In the genomic region with DNA sequence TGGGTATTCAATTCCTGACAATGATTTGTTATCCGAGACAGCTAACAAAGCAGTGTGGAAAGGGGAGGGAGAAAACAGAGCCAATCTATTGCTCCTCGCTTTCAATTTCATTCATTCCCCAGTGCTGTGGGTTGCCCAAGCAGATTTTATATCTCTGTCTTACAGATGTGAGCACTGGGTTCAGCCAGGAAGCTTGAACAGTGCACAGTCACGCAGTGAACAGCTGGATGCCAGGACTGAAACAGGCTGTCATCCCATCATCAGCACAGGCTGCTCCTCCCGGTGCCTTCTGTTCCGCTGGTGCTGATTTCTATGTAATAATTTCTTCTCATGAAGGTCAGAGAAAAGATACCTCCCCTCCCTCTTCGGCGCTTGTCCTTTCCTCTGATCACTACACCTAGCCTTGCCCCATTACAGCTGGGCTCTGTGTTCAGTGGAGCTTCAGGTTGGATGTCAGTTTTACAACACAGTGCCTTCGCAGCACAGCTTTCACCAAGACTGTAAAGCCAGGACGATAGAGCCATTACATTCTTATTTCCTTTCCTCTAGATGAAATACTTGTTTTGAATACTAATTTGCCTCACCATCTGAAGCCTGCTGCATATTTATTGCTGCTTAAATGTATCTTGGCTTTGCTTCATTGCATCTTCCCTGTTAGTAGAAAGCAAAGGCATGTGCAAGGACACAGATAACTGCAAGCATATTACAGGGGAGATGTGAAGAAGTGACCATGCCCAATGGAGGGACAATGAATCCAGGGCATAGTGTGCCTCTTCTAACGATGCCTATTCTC, we compare ENCODE assay signal across 17 mouse cellular contexts. TPM values are rescaled to one million over a fixed set of nuclear protein-coding genes. Genes with fewer than 3 reads are reported as not detected.
A peak's percentile ranks its signal among the peaks of the same experiment; 100 is the strongest.
DNase-seq lines count a peak whose midpoint lies in the region; ATAC-seq lines count a peak whose summit lies in the region.
"Had no signal": no experiment of that assay in that cellular context is flagged by ENCODE, and none has a peak within 500 bp of the region (broad histone marks: within the 10 kb centered on the region; RNA-seq: fewer than 3 reads in every experiment).

No protein-coding gene starts in this region.

- no peak overlapping the region for H3K4me2 ChIP-seq in hindbrain, embryonic 12.5 days (replicated peaks)
- no peak overlapping the region for H3K4me2 ChIP-seq in midbrain, embryonic 13.5 days (replicated peaks)
- no peak overlapping the region for H3K4me2 ChIP-seq in midbrain, embryonic 11.5 days
- peak overlapping the region; percentile 3; the same call in 1 of the 2 replicates for H3K4me2 ChIP-seq in midbrain, embryonic 14.5 days (ENCODE audit: low read length)
- H3K4me2 ChIP-seq in intestine, embryonic 15.5 days (replicated peaks): no peak overlapping the region
- H3K4me2 ChIP-seq: embryonic facial prominence, embryonic 15.5 days had no signal

- no peak for DNase-seq in hindbrain, embryonic 10.5 days (ENCODE audit: low spot score)
- DNase-seq in midbrain, embryonic 11.5 days (ENCODE audit: low spot score, missing footprints): no peak
- DNase-seq in midbrain, embryonic 14.5 days: peak; percentile 62
- no peak for DNase-seq in thymus, adult 18-20 months
- DNase-seq: B cell, adult 2 months; cerebellum, adult 2 months; gastrocnemius, postnatal 25 days; heart, postnatal 10 days; lung, adult 18-20 months; lung, postnatal 36 days; thymus, postnatal 4 days had no signal

- no peaks in the 10 kb centered on the region for H3K27me3 ChIP-seq in hindbrain, embryonic 12.5 days
- H3K27me3 ChIP-seq in hindbrain, embryonic 10.5 days (ENCODE audit: insufficient read depth, poor library complexity, severe bottlenecking): no peaks in the 10 kb centered on the region
- no peaks in the 10 kb centered on the region for H3K27me3 ChIP-seq in midbrain, embryonic 13.5 days
- H3K27me3 ChIP-seq in midbrain, embryonic 11.5 days (ENCODE audit: control insufficient read depth, insufficient read depth, low read length): no peaks in the 10 kb centered on the region
- no peaks in the 10 kb centered on the region for H3K27me3 ChIP-seq in midbrain, embryonic 14.5 days (ENCODE audit: control insufficient read depth, insufficient read depth, low read length)
- H3K27me3 ChIP-seq in intestine, embryonic 15.5 days (replicated peaks): no peaks in the 10 kb centered on the region
- H3K27me3 ChIP-seq: embryonic facial prominence, embryonic 15.5 days had no signal

- H3K27ac ChIP-seq in hindbrain, embryonic 12.5 days: peak overlapping the region; percentile 77
- no peak overlapping the region for H3K27ac ChIP-seq in hindbrain, embryonic 10.5 days
- peak overlapping the region; percentile 86 for H3K27ac ChIP-seq in midbrain, embryonic 13.5 days
- H3K27ac ChIP-seq in midbrain, embryonic 11.5 days (ENCODE audit: low read depth, low read length): no peak overlapping the region
- peak overlapping the region; percentile 82 for H3K27ac ChIP-seq in midbrain, embryonic 14.5 days (replicated peaks; ENCODE audit: low read depth, low read length)
- H3K27ac ChIP-seq in intestine, embryonic 15.5 days: no peak overlapping the region
- H3K27ac ChIP-seq: embryonic facial prominence, embryonic 15.5 days; stomach, postnatal 0 days had no signal

- peak; percentile 82 for ATAC-seq in hindbrain, embryonic 12.5 days (ENCODE audit: low FRiP score)
- peak; percentile 89 for ATAC-seq in midbrain, embryonic 13.5 days
- no peak for ATAC-seq in midbrain, embryonic 11.5 days (ENCODE audit: low FRiP score)
- ATAC-seq in midbrain, embryonic 14.5 days (ENCODE audit: low FRiP score, low TSS enrichment): no peak; the same call in 1 of the 2 replicates
- no peak for ATAC-seq in intestine, embryonic 15.5 days
- ATAC-seq: intestine, embryonic 16.5 days had no signal

- H3K9me3 ChIP-seq in hindbrain, embryonic 12.5 days (replicated peaks): no peaks in the 10 kb centered on the region
- no peaks in the 10 kb centered on the region for H3K9me3 ChIP-seq in hindbrain, embryonic 10.5 days
- H3K9me3 ChIP-seq in midbrain, embryonic 13.5 days: no peaks in the 10 kb centered on the region
- H3K9me3 ChIP-seq in midbrain, embryonic 11.5 days (ENCODE audit: control insufficient read depth, low read length): no peaks in the 10 kb centered on the region
- H3K9me3 ChIP-seq in midbrain, embryonic 14.5 days (ENCODE audit: control insufficient read depth, low read length): 0 out of 2 replicates have a peak, but pooled peaks cover 3% of the 10 kb centered on the region
- no peaks in the 10 kb centered on the region for H3K9me3 ChIP-seq in intestine, embryonic 15.5 days
- H3K9me3 ChIP-seq: embryonic facial prominence, embryonic 15.5 days had no signal

- H3K36me3 ChIP-seq in hindbrain, embryonic 12.5 days: peaks cover 12% of the 10 kb centered on the region; the same call in 1 of the 2 replicates
- no peaks in the 10 kb centered on the region for H3K36me3 ChIP-seq in hindbrain, embryonic 10.5 days
- peaks cover 12% of the 10 kb centered on the region for H3K36me3 ChIP-seq in midbrain, embryonic 13.5 days
- H3K36me3 ChIP-seq in midbrain, embryonic 11.5 days (ENCODE audit: control insufficient read depth, insufficient read depth, low read length): no peaks in the 10 kb centered on the region
- peaks cover 16% of the 10 kb centered on the region; the same call in 1 of the 2 replicates for H3K36me3 ChIP-seq in midbrain, embryonic 14.5 days (ENCODE audit: control insufficient read depth, insufficient read depth, low read length)
- H3K36me3 ChIP-seq in intestine, embryonic 15.5 days: no peaks in the 10 kb centered on the region
- H3K36me3 ChIP-seq: embryonic facial prominence, embryonic 15.5 days had no signal

- peaks cover 5% of the 10 kb centered on the region for H3K4me1 ChIP-seq in hindbrain, embryonic 12.5 days
- H3K4me1 ChIP-seq in hindbrain, embryonic 10.5 days (replicated peaks): no peaks in the 10 kb centered on the region; the same call in 1 of the 2 replicates
- H3K4me1 ChIP-seq in midbrain, embryonic 13.5 days (replicated peaks): peaks cover 13% of the 10 kb centered on the region; the same call in 1 of the 2 replicates
- no peaks in the 10 kb centered on the region for H3K4me1 ChIP-seq in midbrain, embryonic 11.5 days (ENCODE audit: control insufficient read depth, insufficient read depth, low read length)
- peaks cover 20% of the 10 kb centered on the region for H3K4me1 ChIP-seq in midbrain, embryonic 14.5 days (ENCODE audit: control insufficient read depth, insufficient read depth, low read length)
- H3K4me1 ChIP-seq in intestine, embryonic 15.5 days (replicated peaks): no peaks in the 10 kb centered on the region
- H3K4me1 ChIP-seq: embryonic facial prominence, embryonic 15.5 days had no signal

- 61% methylated on average over 10 of the region's 10 CpGs for WGBS in hindbrain, embryonic 12.5 days
- 78% methylated on average over 10 of the region's 10 CpGs for WGBS in hindbrain, embryonic 10.5 days
- 59% methylated on average over 10 of the region's 10 CpGs for WGBS in midbrain, embryonic 13.5 days
- 74% methylated on average over 10 of the region's 10 CpGs for WGBS in midbrain, embryonic 11.5 days
- 52% methylated on average over 10 of the region's 10 CpGs for WGBS in midbrain, embryonic 14.5 days
- 73% methylated on average over 10 of the region's 10 CpGs for WGBS in intestine, embryonic 15.5 days

- no peak overlapping the region for H3K4me3 ChIP-seq in hindbrain, embryonic 12.5 days
- H3K4me3 ChIP-seq in hindbrain, embryonic 10.5 days: no peak overlapping the region
- H3K4me3 ChIP-seq in midbrain, embryonic 13.5 days (replicated peaks): no peak overlapping the region
- no peak overlapping the region for H3K4me3 ChIP-seq in midbrain, embryonic 11.5 days (ENCODE audit: low read depth, low read length)
- H3K4me3 ChIP-seq in midbrain, embryonic 14.5 days (replicated peaks; ENCODE audit: low read depth, low read length): no peak overlapping the region
- no peak overlapping the region for H3K4me3 ChIP-seq in intestine, embryonic 15.5 days (replicated peaks)
- H3K4me3 ChIP-seq: embryonic facial prominence, embryonic 15.5 days had no signal

- H3K9ac ChIP-seq in hindbrain, embryonic 12.5 days: no peak overlapping the region
- no peak overlapping the region for H3K9ac ChIP-seq in midbrain, embryonic 13.5 days (replicated peaks)
- H3K9ac ChIP-seq in midbrain, embryonic 11.5 days (ENCODE audit: low read length): no peak overlapping the region
- H3K9ac ChIP-seq in midbrain, embryonic 14.5 days (replicated peaks; ENCODE audit: low read length): no peak overlapping the region
- H3K9ac ChIP-seq in intestine, embryonic 15.5 days: no peak overlapping the region
- H3K9ac ChIP-seq: embryonic facial prominence, embryonic 15.5 days had no signal

RNA-seq across cellular contexts. Expression of a gene that starts 59.0 kb away (rescaled TPM):
- polyA plus RNA-seq in hindbrain, embryonic 12.5 days (2016; fragmentation: Nextera tagmentation; extraction: Ambion mirVana): 6.4 and 7.8 TPM in 2 replicates
- 0.80 and 1.2 TPM in 2 replicates for polyA plus RNA-seq in hindbrain, embryonic 10.5 days (2016; fragmentation: Nextera tagmentation; extraction: Ambion mirVana)
- 13.0 and 13.4 TPM in 2 replicates for polyA plus RNA-seq in midbrain, embryonic 13.5 days (2015; fragmentation: Nextera tagmentation; extraction: Ambion mirVana)
- polyA plus RNA-seq in midbrain, embryonic 11.5 days (2014; fragmentation: Nextera tagmentation; extraction: Ambion mirVana): 1.4 and 2.8 TPM in 2 replicates
- 19.3 and 23.3 TPM in 2 replicates for polyA plus RNA-seq in midbrain, embryonic 14.5 days (2014; fragmentation: Nextera tagmentation; extraction: Ambion mirVana)
- polyA plus RNA-seq in intestine, embryonic 15.5 days (2015; fragmentation: Nextera tagmentation; extraction: Ambion mirVana): 0.42 and 1.2 TPM in 2 replicates

Comparison
In these comparisons a context has a peak if more than half of its experiments do, and no peak if none do; other contexts are left out.
1. ATAC-seq: peak in hindbrain, embryonic 12.5 days (single experiment) and midbrain, embryonic 13.5 days (single experiment); none in midbrain, embryonic 11.5 days (single experiment), midbrain, embryonic 14.5 days (single experiment) and intestine, embryonic 15.5 days (single experiment).
2. H3K27ac ChIP-seq: peak in hindbrain, embryonic 12.5 days (single experiment), midbrain, embryonic 13.5 days (single experiment) and midbrain, embryonic 14.5 days (single experiment); none in hindbrain, embryonic 10.5 days (single experiment), midbrain, embryonic 11.5 days (single experiment) and intestine, embryonic 15.5 days (single experiment).